Mouse (Mus musculus): ENCODE measurements around the gene Npc2. TPM values are rescaled to one million over a fixed set of nuclear protein-coding genes. Genes with fewer than 3 reads are reported as not detected.

Npc2 gene
- total and polyA plus RNA-seq, 3 experiments: 27.2 to 72.3 (median 27.6) TPM

GRCm38 (mm10) chr12:84733366-84733765 lies 39.6 kb downstream of the Npc2 start:
- H3K9ac ChIP-seq (ENCODE audit: low read depth, low read length): no peak overlapping the region
- no peak overlapping the region for H3K4me3 ChIP-seq
- 59% methylated on average over 13 of the region's 13 CpGs for WGBS
- no peak overlapping the region for H3K27ac ChIP-seq
- H3K27me3 ChIP-seq (ENCODE audit: control insufficient read depth, insufficient read depth, low read length): no peaks in the 10 kb centered on the region
- TF ChIP-seq CTCF (IDR thresholded peaks at IDR 0.05) (no peak), EP300 (IDR thresholded peaks at IDR 0.05; ENCODE audit: insufficient read depth, low read depth, low read length) (no peak), POLR2A (IDR thresholded peaks at IDR 0.05; ENCODE audit: insufficient read depth, low read depth, low read length) (no peak)
- DNase-seq: no peak
- H3K79me2 ChIP-seq (replicated peaks; ENCODE audit: control insufficient read depth, insufficient read depth, low read length): no peaks in the 10 kb centered on the region
- intact Hi-C loops (cut with DNase I): no loop called here
- no peaks in the 10 kb centered on the region for H3K4me1 ChIP-seq (ENCODE audit: control insufficient read depth, insufficient read depth, low read length)
- no peaks in the 10 kb centered on the region for H3K36me3 ChIP-seq (ENCODE audit: control insufficient read depth, insufficient read depth, low read length)

DNA sequence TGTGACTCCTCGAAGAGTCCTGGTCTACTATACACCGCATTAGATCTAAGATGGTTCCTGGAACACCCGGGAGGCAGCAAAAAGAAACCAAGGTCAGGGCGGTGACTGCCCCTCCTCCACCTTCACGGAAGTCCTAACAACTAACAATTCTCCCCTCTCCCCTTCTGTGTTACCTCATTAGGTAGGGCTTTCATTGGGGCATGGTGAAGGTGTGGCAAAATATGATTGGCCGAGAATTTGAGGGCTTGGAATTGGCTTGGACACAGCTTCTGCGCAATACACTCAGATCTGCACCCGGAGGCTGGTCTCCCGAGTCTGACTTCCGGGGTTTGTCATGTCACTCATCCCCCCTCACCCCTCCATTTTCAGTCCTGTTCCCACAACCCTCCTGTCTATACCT lies 44.5 kb downstream of the Npc2 start:
- Histone ChIP-seq H3K27ac (no peak overlapping the region), H3K9ac (ENCODE audit: low read depth, low read length) (no peak overlapping the region), H3K27me3 (ENCODE audit: control insufficient read depth, insufficient read depth, low read length) (no peaks in the 10 kb centered on the region), H3K79me2 (replicated peaks; ENCODE audit: control insufficient read depth, insufficient read depth, low read length) (no peaks in the 10 kb centered on the region), H3K4me1 (ENCODE audit: control insufficient read depth, insufficient read depth, low read length) (no peaks in the 10 kb centered on the region), H3K36me3 (ENCODE audit: control insufficient read depth, insufficient read depth, low read length) (no peaks in the 10 kb centered on the region), H3K4me3 (no peak overlapping the region)
- TF ChIP-seq POLR2A (IDR thresholded peaks at IDR 0.05; ENCODE audit: insufficient read depth, low read depth, low read length) (no peak), EP300 (IDR thresholded peaks at IDR 0.05; ENCODE audit: insufficient read depth, low read depth, low read length) (no peak), CTCF (IDR thresholded peaks at IDR 0.05) (no peak)
- DNase-seq: no peak
- intact Hi-C loops (cut with DNase I): no loop called here
- 92% methylated on average over 10 of the region's 10 CpGs for WGBS

- Histone ChIP-seq H3K36me3 (ENCODE audit: control insufficient read depth, insufficient read depth, low read length) (no peaks in the 10 kb centered on the region), H3K4me1 (ENCODE audit: control insufficient read depth, insufficient read depth, low read length) (no peaks in the 10 kb centered on the region), H3K79me2 (replicated peaks; ENCODE audit: control insufficient read depth, insufficient read depth, low read length) (no peaks in the 10 kb centered on the region), H3K27ac (no peak overlapping the region), H3K27me3 (ENCODE audit: control insufficient read depth, insufficient read depth, low read length) (no peaks in the 10 kb centered on the region), H3K4me3 (no peak overlapping the region), H3K9ac (ENCODE audit: low read depth, low read length) (no peak overlapping the region)
- intact Hi-C loops (cut with DNase I): no loop called here
- WGBS: 73% methylated on average over 5 of the region's 5 CpGs
- TF ChIP-seq CTCF (IDR thresholded peaks at IDR 0.05) (no peak), EP300 (IDR thresholded peaks at IDR 0.05; ENCODE audit: insufficient read depth, low read depth, low read length) (no peak), POLR2A (IDR thresholded peaks at IDR 0.05; ENCODE audit: insufficient read depth, low read depth, low read length) (no peak)
- no peak for DNase-seq
Observed at GRCm38 (mm10) chr12:84727434-84727833, 45.5 kb downstream of the Npc2 start.

- intact Hi-C loops (cut with DNase I): no loop called here
- H3K27ac ChIP-seq: no peak overlapping the region
- TF ChIP-seq CTCF (IDR thresholded peaks at IDR 0.05): no peak
- no peak for TF ChIP-seq EP300 (IDR thresholded peaks at IDR 0.05; ENCODE audit: insufficient read depth, low read depth, low read length)
- TF ChIP-seq POLR2A (IDR thresholded peaks at IDR 0.05; ENCODE audit: insufficient read depth, low read depth, low read length): no peak
- H3K79me2 ChIP-seq (replicated peaks; ENCODE audit: control insufficient read depth, insufficient read depth, low read length): no peaks in the 10 kb centered on the region
- H3K4me3 ChIP-seq: no peak overlapping the region
- DNase-seq: no peak
- H3K36me3 ChIP-seq (ENCODE audit: control insufficient read depth, insufficient read depth, low read length): no peaks in the 10 kb centered on the region
- H3K4me1 ChIP-seq (ENCODE audit: control insufficient read depth, insufficient read depth, low read length): no peaks in the 10 kb centered on the region
- H3K27me3 ChIP-seq (ENCODE audit: control insufficient read depth, insufficient read depth, low read length): no peaks in the 10 kb centered on the region
- no peak overlapping the region for H3K9ac ChIP-seq (ENCODE audit: low read depth, low read length)
- 59% methylated on average over 4 of the region's 4 CpGs for WGBS
Observed at GRCm38 (mm10) chr12:84726986-84727385, 46.0 kb downstream of the Npc2 start.

GRCm38 (mm10) chr12:84726391-84726790 lies 46.6 kb downstream of the Npc2 start:
- H3K9ac ChIP-seq (ENCODE audit: low read depth, low read length): no peak overlapping the region
- H3K27me3 ChIP-seq (ENCODE audit: control insufficient read depth, insufficient read depth, low read length): no peaks in the 10 kb centered on the region
- no peaks in the 10 kb centered on the region for H3K36me3 ChIP-seq (ENCODE audit: control insufficient read depth, insufficient read depth, low read length)
- no peak for DNase-seq
- H3K4me1 ChIP-seq (ENCODE audit: control insufficient read depth, insufficient read depth, low read length): no peaks in the 10 kb centered on the region
- TF ChIP-seq CTCF (IDR thresholded peaks at IDR 0.05) (no peak), EP300 (IDR thresholded peaks at IDR 0.05; ENCODE audit: insufficient read depth, low read depth, low read length) (no peak), POLR2A (IDR thresholded peaks at IDR 0.05; ENCODE audit: insufficient read depth, low read depth, low read length) (no peak)
- intact Hi-C loops (cut with DNase I): no loop called here
- no peak overlapping the region for H3K27ac ChIP-seq
- 62% methylated on average over 4 of the region's 4 CpGs for WGBS
- H3K4me3 ChIP-seq: no peak overlapping the region
- H3K79me2 ChIP-seq (replicated peaks; ENCODE audit: control insufficient read depth, insufficient read depth, low read length): no peaks in the 10 kb centered on the region

GRCm38 (mm10) chr12:84718462-84719244 lies 54.3 kb downstream of the Npc2 start:
- Histone ChIP-seq H3K27ac (no peak overlapping the region), H3K4me1 (ENCODE audit: control insufficient read depth, insufficient read depth, low read length) (no peaks in the 10 kb centered on the region), H3K27me3 (ENCODE audit: control insufficient read depth, insufficient read depth, low read length) (no peaks in the 10 kb centered on the region), H3K36me3 (ENCODE audit: control insufficient read depth, insufficient read depth, low read length) (no peaks in the 10 kb centered on the region), H3K9ac (ENCODE audit: low read depth, low read length) (no peak overlapping the region), H3K79me2 (replicated peaks; ENCODE audit: control insufficient read depth, insufficient read depth, low read length) (no peaks in the 10 kb centered on the region), H3K4me3 (no peak overlapping the region)
- TF ChIP-seq EP300 (IDR thresholded peaks at IDR 0.05; ENCODE audit: insufficient read depth, low read depth, low read length) (no peak), POLR2A (IDR thresholded peaks at IDR 0.05; ENCODE audit: insufficient read depth, low read depth, low read length) (no peak), CTCF (IDR thresholded peaks at IDR 0.05) (no peak)
- intact Hi-C loops (cut with DNase I): no loop called here
- WGBS: 85% methylated on average over 9 of the region's 9 CpGs
- DNase-seq: no peak

Measured in heart, adult 2 months (tissue).